Mouse (Mus musculus): ENCODE results near the gene Palm3.
"Not testable (repeated sequence)": the region's sequence is repeated elsewhere in the genome, so short reads cannot be mapped to it uniquely, and the experiment has no call there.

Gene Palm3

DNA sequence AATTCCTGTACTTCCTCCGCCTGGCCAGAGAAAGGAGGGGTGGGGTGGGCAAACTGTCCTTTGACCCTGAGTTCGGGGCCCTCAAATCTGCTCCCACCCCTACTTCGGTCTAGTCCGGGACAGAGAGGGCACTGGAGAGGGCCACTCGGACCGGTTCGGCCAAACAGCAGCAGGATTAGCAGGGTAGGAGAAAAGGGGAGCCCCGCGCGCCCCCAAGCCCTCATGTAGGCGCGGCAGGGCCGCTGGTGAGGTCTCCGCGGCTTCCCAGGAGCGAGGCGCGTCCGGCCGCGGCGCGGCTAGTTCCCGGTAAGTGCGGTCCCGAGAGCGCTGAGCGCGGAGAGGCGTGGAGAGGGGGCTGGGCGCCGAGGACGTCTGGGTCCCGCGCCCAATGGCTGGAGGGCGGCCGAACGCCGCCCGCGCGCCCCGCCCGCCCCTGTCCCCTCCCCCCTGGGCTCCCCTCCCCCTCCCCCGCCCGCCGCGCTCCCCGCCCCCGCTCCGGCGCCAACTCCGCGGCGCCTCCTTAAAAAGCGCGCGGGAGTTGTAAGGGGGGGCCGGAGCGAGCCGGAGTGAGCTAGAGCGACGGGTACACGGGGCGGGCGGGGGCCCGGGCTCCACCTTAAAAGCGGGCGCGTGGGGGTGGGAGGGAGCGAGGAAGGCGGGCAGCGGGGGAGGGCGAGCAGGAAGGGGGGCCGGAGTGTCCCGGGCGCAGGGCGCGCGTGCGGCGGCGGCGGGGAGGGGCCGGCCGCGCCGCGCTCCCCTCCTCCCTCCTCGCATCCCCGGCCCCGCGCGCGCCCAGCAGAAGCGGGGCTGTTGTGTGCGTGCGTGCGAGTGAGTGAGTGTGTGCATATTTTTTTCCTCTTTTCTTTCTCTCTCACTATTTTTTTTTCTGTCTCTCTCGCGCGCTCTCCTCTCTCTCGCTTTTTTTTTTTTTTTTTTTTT is 24.4 kb upstream of the Palm3 start:
- peak; percentile 84 for DNase-seq (ENCODE audit: extremely low read depth, insufficient read length, low spot score)

DNA sequence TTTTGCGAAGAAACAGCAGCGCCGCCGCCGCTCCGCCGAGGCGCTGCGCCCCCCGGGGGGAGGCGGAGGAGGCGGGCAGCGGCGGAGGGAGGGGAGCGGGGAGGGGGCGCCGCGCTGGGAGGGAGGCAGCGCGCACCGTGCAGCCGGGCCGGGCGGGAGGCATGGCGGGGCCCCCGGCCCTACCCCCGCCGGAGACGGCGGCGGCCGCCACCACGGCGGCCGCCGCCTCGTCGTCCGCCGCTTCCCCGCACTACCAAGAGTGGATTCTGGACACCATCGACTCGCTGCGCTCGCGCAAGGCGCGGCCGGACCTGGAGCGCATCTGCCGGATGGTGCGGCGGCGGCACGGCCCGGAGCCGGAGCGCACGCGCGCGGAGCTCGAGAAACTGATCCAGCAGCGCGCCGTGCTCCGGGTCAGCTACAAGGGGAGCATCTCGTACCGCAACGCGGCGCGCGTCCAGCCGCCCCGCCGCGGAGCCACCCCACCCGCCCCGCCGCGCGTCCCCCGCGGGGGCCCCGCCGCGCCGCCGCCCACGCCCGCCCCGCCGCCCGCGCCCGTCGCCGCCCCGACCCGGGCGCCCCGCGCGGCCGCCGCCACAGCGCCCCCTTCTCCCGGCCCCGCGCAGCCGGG is 23.6 kb upstream of the Palm3 start, which contains the start of gene Samd1:
Gene Samd1, plus strand, starts transcription at position 162 of the 631 bp plus-strand sequence.
- peak; percentile 60 for DNase-seq (ENCODE audit: extremely low read depth, insufficient read length, low spot score)

GRCm38 (mm10) chr8:83998231-83999056 is 22.8 kb upstream of the Palm3 start:
- DNase-seq (ENCODE audit: extremely low read depth, insufficient read length, low spot score): peak; percentile 81

- DNase-seq (ENCODE audit: extremely low read depth, insufficient read length, low spot score): no peak
These were observed 22.1 kb upstream of the Palm3 start for GRCm38 (mm10) chr8:83999057-83999705.

DNA sequence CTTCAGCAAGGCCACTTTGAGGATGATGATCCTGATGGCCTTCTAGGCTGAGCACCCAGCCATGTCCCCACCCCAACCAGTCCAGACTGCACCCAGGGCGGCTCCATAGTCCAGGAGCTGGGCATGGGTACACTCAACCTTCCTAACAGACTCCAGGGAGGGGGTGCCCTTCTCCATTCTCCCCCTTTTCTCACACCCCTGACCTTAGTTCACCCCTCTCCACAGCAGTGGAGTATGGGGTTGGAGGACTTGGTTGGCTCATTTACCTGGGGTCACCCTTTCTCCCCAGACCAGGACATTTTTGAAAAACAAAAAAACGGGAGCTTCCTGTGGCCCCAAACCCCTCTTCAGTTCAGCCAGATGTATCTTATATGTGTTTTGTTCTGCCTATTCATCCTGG is 21.4 kb upstream of the Palm3 start:
- DNase-seq (ENCODE audit: extremely low read depth, insufficient read length, low spot score): no peak

GRCm38 (mm10) chr8:84001281-84002000 is 19.8 kb upstream of the Palm3 start, which contains the start of gene 1700067K01Rik:
1700067K01Rik (plus strand) TSS chr8:84001502.
- no peak for DNase-seq (ENCODE audit: extremely low read depth, insufficient read length, low spot score)

GRCm38 (mm10) chr8:84002957-84003611 is 18.2 kb upstream of the Palm3 start:
- DNase-seq (ENCODE audit: extremely low read depth, insufficient read length, low spot score): no peak

GRCm38 (mm10) chr8:84003612-84004246 is 17.5 kb upstream of the Palm3 start:
- DNase-seq (ENCODE audit: extremely low read depth, insufficient read length, low spot score): no peak

GRCm38 (mm10) chr8:84004533-84005201 is 16.6 kb upstream of the Palm3 start:
- peak; percentile 98 for DNase-seq (ENCODE audit: extremely low read depth, insufficient read length, low spot score)

- not testable (repeated sequence) for DNase-seq (ENCODE audit: extremely low read depth, insufficient read length, low spot score)
These were observed 15.8 kb upstream of the Palm3 start for GRCm38 (mm10) chr8:84005502-84005901.

DNA sequence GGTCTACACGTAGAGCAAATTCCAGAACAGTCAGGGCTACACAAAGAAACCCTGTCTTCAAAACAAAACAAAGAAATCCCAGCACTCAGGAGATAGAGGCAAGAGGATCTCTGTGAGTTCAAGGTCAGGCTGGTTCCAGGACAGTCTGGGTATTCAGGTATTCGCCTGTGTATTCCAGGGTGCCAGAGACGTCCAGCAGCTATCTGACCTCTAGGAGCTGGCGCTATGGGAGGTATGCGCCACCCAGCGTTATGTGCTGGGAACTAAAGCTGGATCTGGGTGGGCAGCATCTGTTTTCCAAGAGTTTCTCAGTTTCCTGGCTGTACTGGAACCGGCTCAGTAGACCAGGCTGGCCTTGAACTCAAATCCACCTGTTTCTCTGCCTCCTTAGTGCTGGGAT is 12.9 kb upstream of the Palm3 start:
- DNase-seq (ENCODE audit: extremely low read depth, insufficient read length, low spot score): no peak

DNA sequence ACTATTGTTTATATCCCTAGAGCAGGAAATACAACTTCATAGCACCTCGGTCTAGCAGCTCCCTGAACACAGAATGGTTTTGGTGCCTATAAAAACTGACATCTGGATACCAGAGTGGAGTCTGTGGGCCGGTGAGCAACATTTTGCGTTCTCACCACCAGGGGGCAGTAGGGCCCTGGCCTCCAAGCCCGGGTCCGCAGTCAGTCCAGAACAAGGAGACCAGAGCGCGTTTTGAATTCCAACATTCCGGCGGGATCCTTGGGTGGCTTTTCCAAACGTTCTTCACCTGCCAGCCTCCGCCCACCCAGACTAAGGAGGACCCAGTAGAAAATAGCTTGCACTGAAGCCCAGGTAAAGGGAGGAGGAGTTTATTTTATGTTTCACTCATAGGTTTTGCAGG is 11.4 kb upstream of the Palm3 start:
- peak; percentile 50 for DNase-seq (ENCODE audit: extremely low read depth, insufficient read length, low spot score)

GRCm38 (mm10) chr8:84010625-84011611 is 10.4 kb upstream of the Palm3 start:
- no peak for DNase-seq (ENCODE audit: extremely low read depth, insufficient read length, low spot score)

DNA sequence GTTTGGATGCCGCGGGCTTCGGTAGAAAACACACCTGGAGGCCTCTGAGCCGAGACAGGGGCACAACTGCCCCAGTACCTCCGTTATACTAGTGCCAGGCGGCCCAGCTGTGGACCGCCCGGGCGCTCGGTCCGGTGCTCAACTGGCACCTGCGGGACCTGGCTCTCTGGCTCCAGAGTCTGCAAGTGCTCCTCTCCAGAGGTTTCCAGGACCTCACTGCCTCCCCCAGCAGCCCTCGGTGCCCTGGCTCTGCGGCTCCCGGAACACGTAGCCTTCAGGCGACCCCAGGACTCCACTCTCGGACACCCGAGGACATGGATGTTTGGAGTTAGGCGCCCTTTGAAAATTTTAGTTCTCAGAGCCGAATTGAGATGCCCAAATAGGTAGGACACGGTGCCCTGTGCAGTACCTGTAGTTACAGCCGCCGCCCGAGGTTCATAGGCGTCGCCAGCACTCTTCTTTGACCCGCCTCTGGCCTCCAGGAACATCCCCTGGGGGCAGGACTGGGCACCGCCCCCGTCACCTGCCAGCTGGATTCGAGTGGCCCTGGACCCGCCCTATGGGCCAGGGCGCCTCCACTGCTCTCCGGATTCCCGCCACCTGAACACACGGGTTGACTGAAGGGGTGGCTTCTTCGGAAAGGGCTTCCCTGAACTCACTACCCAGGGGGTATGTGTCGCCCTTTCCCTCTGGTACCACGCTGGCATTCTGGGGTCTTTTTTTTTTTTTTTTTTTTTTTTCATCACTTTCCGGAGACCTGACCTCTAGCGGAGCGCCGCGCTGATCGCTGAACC is 9.4 kb upstream of the Palm3 start, which contains the start of gene 2210011C24Rik:
Gene 2210011C24Rik, minus strand, starts transcription at position 467 of the 794 bp plus-strand sequence.
- no peak for DNase-seq (ENCODE audit: extremely low read depth, insufficient read length, low spot score)

GRCm38 (mm10) chr8:84012499-84013165 is 8.6 kb upstream of the Palm3 start:
- DNase-seq (ENCODE audit: extremely low read depth, insufficient read length, low spot score): no peak

DNA sequence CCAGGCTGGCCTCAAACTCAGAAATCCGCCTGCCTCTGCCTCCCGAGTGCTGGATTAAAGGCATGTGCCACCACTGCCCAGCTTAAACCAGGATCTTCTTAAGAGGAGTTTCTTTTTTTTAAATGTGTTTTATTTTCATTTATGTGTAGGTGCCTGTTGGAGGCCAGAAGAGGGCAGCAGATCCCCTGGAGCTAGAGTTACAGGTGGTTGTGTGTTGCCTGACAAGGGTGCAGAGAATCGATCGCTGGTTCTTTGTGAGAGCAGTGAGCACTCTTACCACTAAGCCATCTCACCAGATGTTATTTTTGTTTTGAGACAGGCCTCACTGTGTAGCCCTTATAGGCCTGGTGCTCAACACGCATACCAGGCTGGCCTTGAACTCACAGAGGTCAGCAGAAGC is 5.4 kb upstream of the Palm3 start:
- no peak for DNase-seq (ENCODE audit: extremely low read depth, insufficient read length, low spot score)
